Mouse (Mus musculus) ES-Bruce4 (cell line): ENCODE data around the gene Atp13a1.
A peak's percentile ranks its signal among the peaks of the same experiment; 100 is the strongest.

Experiments
- CTCF ChIP-seq: IDR thresholded peaks from one replicate; pipeline ENCODE4 v1.8.1; 2011; ENCODE audit warnings: low read depth, low read length
- EP300 ChIP-seq: IDR thresholded peaks from 2 replicates; pipeline ENCODE4 v1.6.1; 2011; ENCODE audit warnings: low read depth, low read length; ENCODE audit not compliant: insufficient read depth
- POLR2A ChIP-seq: IDR thresholded peaks from one replicate; pipeline ENCODE4 v1.8.1; 2011; ENCODE audit warnings: low read length; ENCODE audit not compliant: insufficient read depth

GRCm38 (mm10) chr8:69749544-69750454, 41.2 kb upstream of the Atp13a1 start, which contains the start of gene Zfp963:
- TF ChIP-seq POLR2A (peak; percentile 96), CTCF (no peak), EP300 (no peak; the same call in 1 of the 2 replicates)
